9 mouse cellular contexts compared by ENCODE assay signal in genomic region chr16:62858018-62858417, GRCm38 (mm10). TPM values are rescaled to one million over a fixed set of nuclear protein-coding genes. Genes with fewer than 3 reads are reported as not detected.
DNase-seq lines count a peak whose midpoint lies in the region; ATAC-seq and TF ChIP-seq lines count a peak whose summit lies in the region.
"Had no signal": no experiment of that assay in that cellular context is flagged by ENCODE, and none has a peak within 500 bp of the region (broad histone marks: within the 10 kb centered on the region; RNA-seq: fewer than 3 reads in every experiment).

No protein-coding gene starts in this region.

- peaks cover 29% of the 10 kb centered on the region for H3K4me1 ChIP-seq in bone marrow macrophage, adult 2 months (ENCODE audit: control insufficient read depth, insufficient read depth, low read length)

- peak; percentile 32 to 75 for DNase-seq in adrenal gland, adult (ENCODE audit: inconsistent age in 2 of 2, low spot score in 1 of 2)
- DNase-seq in adrenal gland, adult 18-20 months (ENCODE audit: low spot score in 2 of 2), result no peak
- peak; percentile 21 for DNase-seq in layer of hippocampus, adult 11-12 months (ENCODE audit: low spot score)
- DNase-seq in layer of hippocampus, postnatal 36 days, result no peak
- peak; percentile 22 for DNase-seq in lung, postnatal 14 days
- no peak for DNase-seq in right cerebral cortex, postnatal 25 days

- peak overlapping the region; percentile 64 for H3K27ac ChIP-seq in bone marrow macrophage, adult 2 months (ENCODE audit: insufficient read depth, low read depth, low read length)
- H3K27ac ChIP-seq: hindbrain, embryonic 12.5 days had no signal

- no peak for ATAC-seq in monocyte, adult 5-6 weeks (replicated peaks; ENCODE audit: insufficient number of reproducible peaks, low FRiP score, low TSS enrichment, poor library complexity, severe bottlenecking)

- TF ChIP-seq CTCF in bone marrow macrophage, adult 2 months (IDR thresholded peaks at IDR 0.05; ENCODE audit: low read depth, low read length), result no peak

- no peak for TF ChIP-seq POLR2A in bone marrow macrophage, adult 2 months (IDR thresholded peaks at IDR 0.05; ENCODE audit: borderline replicate concordance, low read depth, low read length)

- H3K4me3 ChIP-seq in bone marrow macrophage, adult 2 months (ENCODE audit: insufficient read depth, low read length), result no peak overlapping the region
- H3K4me3 ChIP-seq: hindbrain, embryonic 12.5 days had no signal

RNA-seq across cellular contexts. Expression of gene Pros1, which starts 3.9 kb away (rescaled TPM):
- total RNA-seq in adrenal gland, adult 18-20 months (2021), result 10 to 100 TPM; 48.4 to 56.3 TPM
- total RNA-seq in layer of hippocampus, postnatal 36 days (2021), result 1 to 10 TPM; 9.1 to 9.6 TPM
- polyA plus RNA-seq in bone marrow macrophage, adult 2 months (2012; ENCODE audit: insufficient read depth, insufficient read length, missing spikeins), result 56.7 and 60.1 TPM in 2 replicates
- total RNA-seq in monocyte, adult 5-6 weeks (2017), result 33.3 to 36.6 TPM (median 35.3 TPM) in 3 replicates

RNA-seq across cellular contexts. Expression of gene Arl13b, which starts 11.2 kb away (rescaled TPM):
- 10 to 100 TPM in 1 of 2 experiments, 1 to 10 TPM in 1; 8.1 to 12.3 TPM for total RNA-seq in adrenal gland, adult 18-20 months (2021)
- total RNA-seq in layer of hippocampus, postnatal 36 days (2021), result 10 to 100 TPM in 1 of 2 experiments, 1 to 10 TPM in 1; 9.0 to 13.4 TPM
- polyA plus RNA-seq in bone marrow macrophage, adult 2 months (2012; ENCODE audit: insufficient read depth, insufficient read length, missing spikeins), result 11.8 and 12.1 TPM in 2 replicates
- total RNA-seq in monocyte, adult 5-6 weeks (2017), result 20.4 to 30.8 TPM (median 27.2 TPM) in 3 replicates

RNA-seq across cellular contexts. Expression of gene Stx19, which starts 43.5 kb away (rescaled TPM):
- total RNA-seq in adrenal gland, adult 18-20 months (2021), result not detected
- total RNA-seq in layer of hippocampus, postnatal 36 days (2021), result not detected
- not detected in 2 replicates for polyA plus RNA-seq in bone marrow macrophage, adult 2 months (2012; ENCODE audit: insufficient read depth, insufficient read length, missing spikeins)
- total RNA-seq in monocyte, adult 5-6 weeks (2017), result 0.43 TPM in 1 of 3 replicates, not detected in the others

Comparison
In these comparisons a context has a peak if more than half of its experiments do, and no peak if none do; other contexts are left out.
1. DNase-seq: peak in adrenal gland, adult (2 of 2), layer of hippocampus, adult 11-12 months (single experiment) and lung, postnatal 14 days (single experiment); none in adrenal gland, adult 18-20 months (0 of 2), layer of hippocampus, postnatal 36 days (0 of 2) and right cerebral cortex, postnatal 25 days (single experiment).